ENCODE assay signal across 23 mouse cellular contexts in genomic region chr12:104331701-104332100, GRCm38 (mm10). TPM values are rescaled to one million over a fixed set of nuclear protein-coding genes. Genes with fewer than 3 reads are reported as not detected.
"Had no signal": no experiment of that assay in that cellular context is flagged by ENCODE, and none has a peak within 500 bp of the region (broad histone marks: within the 10 kb centered on the region; RNA-seq: fewer than 3 reads in every experiment).

No protein-coding gene starts in this region.

- H3K27ac ChIP-seq: neural tube, embryonic 15.5 days; stomach, embryonic 15.5 days; stomach, postnatal 0 days had no signal

- H3K4me1 ChIP-seq: neural tube, embryonic 15.5 days; stomach, embryonic 15.5 days had no signal

- H3K27me3 ChIP-seq: neural tube, embryonic 15.5 days; stomach, embryonic 15.5 days had no signal

- H3K4me3 ChIP-seq: neural tube, embryonic 15.5 days; stomach, embryonic 15.5 days had no signal

- DNase-seq: retina, postnatal 1 day; right cerebral cortex, adult 18-20 months; right cerebral cortex, postnatal 14 days; right cerebral cortex, postnatal 25 days; right cerebral cortex, postnatal 4 days; spleen, adult 18-20 months; thymus, adult 18-20 months; thymus, adult 2 months; thymus, postnatal 14 days; thymus, postnatal 25 days; thymus, postnatal 36 days; thymus, postnatal 4 days had no signal

- H3K36me3 ChIP-seq: neural tube, embryonic 15.5 days; stomach, embryonic 15.5 days had no signal

- H3K9me3 ChIP-seq: neural tube, embryonic 15.5 days; stomach, embryonic 15.5 days had no signal

RNA-seq across cellular contexts. Expression of gene Serpina3k, which starts 6.6 kb away (rescaled TPM):
- total RNA-seq: neutrophil, adult 5-6 weeks had no signal
- polyA plus RNA-seq: neural tube, embryonic 14.5 days; neural tube, embryonic 15.5 days; small intestine, adult 2 months; stomach, embryonic 14.5 days; stomach, embryonic 15.5 days; stomach, embryonic 16.5 days; thymus, postnatal 0 days had no signal

RNA-seq across cellular contexts. Expression of gene Serpina3m, which starts 6.6 kb away (rescaled TPM):
- total RNA-seq: neutrophil, adult 5-6 weeks had no signal
- polyA plus RNA-seq: neural tube, embryonic 14.5 days; neural tube, embryonic 15.5 days; small intestine, adult 2 months; spleen, adult 2 months; stomach, embryonic 14.5 days; stomach, embryonic 15.5 days; stomach, embryonic 16.5 days; testis, adult 2 months had no signal

RNA-seq across cellular contexts. Expression of gene Serpina3j, which starts 17.3 kb away (rescaled TPM):
- total RNA-seq: neutrophil, adult 5-6 weeks had no signal
- polyA plus RNA-seq: neural tube, embryonic 14.5 days; neural tube, embryonic 15.5 days; small intestine, adult 2 months; spleen, adult 2 months; stomach, embryonic 14.5 days; stomach, embryonic 15.5 days; stomach, embryonic 16.5 days; testis, adult 2 months had no signal
